Mouse (Mus musculus) liver, embryonic 11.5 days (tissue): ENCODE data around the gene Dpep3. TPM values are rescaled to one million over a fixed set of nuclear protein-coding genes. Genes with fewer than 3 reads are reported as not detected.

Source experiments
- ATAC-seq: fragments of 200-750 bp; cut with Nextera tagmentation; replicated peaks from 2 replicates; pipeline ENCODE4 v1.8.0; 2017; ENCODE audit warnings: moderate number of reproducible peaks, mild to moderate bottlenecking, moderate TSS enrichment, moderate library complexity; ENCODE audit not compliant: low FRiP score
- DNase-seq: peaks from one replicate; pipeline ENCODE4 v3.0.0-alpha.2; 2017; ENCODE audit warnings: low spot score
- H3K27ac ChIP-seq: fragments of 300-500 bp; sonication (generic); 2 replicates; pipeline ENCODE4 v1.5.1; 2014; ENCODE audit warnings: mild to moderate bottlenecking, low read depth, low read length, control low read depth
- H3K27me3 ChIP-seq: fragments of 300-500 bp; sonication (generic); replicated peaks from 2 replicates; pipeline ENCODE4 v1.6.1; 2014; ENCODE audit warnings: low read length, mixed read lengths; ENCODE audit not compliant: control insufficient read depth, insufficient read depth
- H3K36me3 ChIP-seq: fragments of 300-500 bp; sonication (generic); 2 replicates; pipeline ENCODE4 v1.6.1; 2014; ENCODE audit warnings: mild to moderate bottlenecking, low read length, moderate library complexity, mixed read lengths; ENCODE audit not compliant: control insufficient read depth, insufficient read depth
- H3K4me1 ChIP-seq: fragments of 300-500 bp; sonication (generic); replicated peaks from 2 replicates; pipeline ENCODE4 v1.6.1; 2014; ENCODE audit warnings: low read length, mixed read lengths; ENCODE audit not compliant: control insufficient read depth, insufficient read depth
- H3K4me2 ChIP-seq: fragments of 300-500 bp; sonication (generic); 2 replicates; pipeline ENCODE4 v1.6.1; 2014; ENCODE audit warnings: mild to moderate bottlenecking, control low read depth, moderate library complexity
- H3K4me3 ChIP-seq: fragments of 300-500 bp; sonication (generic); 2 replicates; pipeline ENCODE4 v1.5.1; 2014; ENCODE audit warnings: low read depth, low read length, control low read depth
- H3K9ac ChIP-seq: fragments of 300-500 bp; sonication (generic); 2 replicates; pipeline ENCODE4 v1.6.1; 2014; ENCODE audit warnings: low read depth, low read length, control low read depth
- H3K9me3 ChIP-seq: fragments of 300-500 bp; sonication (generic); 2 replicates; pipeline ENCODE4 v1.6.1; 2016; ENCODE audit warnings: low read length, inconsistent platforms, mixed read lengths; ENCODE audit not compliant: control insufficient read depth
- WGBS: fragments of 180-500 bp; shearing (Covaris S2); extraction: QIAGEN DNeasy Blood & Tissue Kit; methylation state at CpG from one replicate; pipeline ENCODE4 v1.1.7; 2014; 5-methylcytosine and 5-hydroxymethylcytosine counted together
- polyA plus RNA-seq: library from polyadenylated mRNA; unstranded; fragments of >200 nt; fragmentation: Nextera tagmentation; extraction: Ambion mirVana; gene quantifications from 2 replicates; pipeline ENCODE4 v1.2.1, GENCODE M21; 2014

Dpep3 gene
- polyA plus RNA-seq, 1 experiment from 2014 or later, result not detected

GRCm38 (mm10) chr8:105957813-105958212, 21.4 kb downstream of the Dpep3 start:
- Histone ChIP-seq H3K36me3 (peaks cover 26% of the 10 kb centered on the region), H3K9me3 (no peaks in the 10 kb centered on the region), H3K9ac (no peak overlapping the region), H3K4me2 (no peak overlapping the region), H3K4me1 (peaks cover 16% of the 10 kb centered on the region), H3K27ac (no peak overlapping the region), H3K27me3 (no peaks in the 10 kb centered on the region), H3K4me3 (no peak overlapping the region)
- ATAC-seq (no peak), DNase-seq (no peak)
- 52% methylated on average over 3 of the region's 4 CpGs for WGBS

- DNase-seq, result no peak
- H3K36me3 ChIP-seq, result peaks cover 26% of the 10 kb centered on the region
Observed at GRCm38 (mm10) chr8:105956556-105956955, 22.7 kb downstream of the Dpep3 start.

GRCm38 (mm10) chr8:105951057-105951659, 28.1 kb downstream of the Dpep3 start:
- Histone ChIP-seq H3K4me1 (no peaks in the 10 kb centered on the region), H3K36me3 (peaks cover 39% of the 10 kb centered on the region), H3K4me2 (no peak overlapping the region), H3K27me3 (no peaks in the 10 kb centered on the region), H3K9ac (no peak overlapping the region; the same call in 1 of the 2 replicates), H3K27ac (no peak overlapping the region), H3K4me3 (no peak overlapping the region), H3K9me3 (no peaks in the 10 kb centered on the region)
- 63% methylated on average over 7 of the region's 7 CpGs for WGBS
- DNase-seq (no peak), ATAC-seq (no peak)

More at GRCm38 (mm10) chr8:105956556-105956955, 22.7 kb downstream of the Dpep3 start:
- no peak overlapping the region for H3K4me3 ChIP-seq
- H3K4me2 ChIP-seq, result no peak overlapping the region
- ATAC-seq, result no peak
- 91% methylated on average over 4 of the region's 4 CpGs for WGBS
- no peaks in the 10 kb centered on the region for H3K27me3 ChIP-seq
- H3K27ac ChIP-seq, result no peak overlapping the region
- no peaks in the 10 kb centered on the region for H3K9me3 ChIP-seq
- H3K9ac ChIP-seq, result no peak overlapping the region
- H3K4me1 ChIP-seq, result peaks cover 9% of the 10 kb centered on the region

- Histone ChIP-seq H3K9ac (no peak overlapping the region), H3K27me3 (no peaks in the 10 kb centered on the region), H3K9me3 (no peaks in the 10 kb centered on the region), H3K36me3 (peaks cover 50% of the 10 kb centered on the region), H3K27ac (no peak overlapping the region), H3K4me3 (no peak overlapping the region), H3K4me2 (no peak overlapping the region), H3K4me1 (no peaks in the 10 kb centered on the region)
- ATAC-seq (no peak), DNase-seq (no peak)
- WGBS, result 88% methylated on average over 10 of the region's 10 CpGs
Observed at GRCm38 (mm10) chr8:105949350-105949749, 29.9 kb downstream of the Dpep3 start.

- DNase-seq (peak; percentile 56), ATAC-seq (peak; percentile 63)
- Histone ChIP-seq H3K9ac (0 out of 2 replicates have a peak within 1 kb of the TSS, but pooled peaks have one; percentile 12), H3K27me3 (no peaks in the 10 kb centered on the region), H3K4me2 (peak within 1 kb of the TSS; percentile 54), H3K9me3 (no peaks in the 10 kb centered on the region; the same call in 1 of the 2 replicates), H3K27ac (peak within 1 kb of the TSS; percentile 64), H3K36me3 (peaks cover 52% of the 10 kb centered on the region), H3K4me3 (peak within 1 kb of the TSS; percentile 41), H3K4me1 (peaks cover 15% of the 10 kb centered on the region)
- WGBS, result 69% methylated on average over 8 of the region's 8 CpGs
Observed at GRCm38 (mm10) chr8:105943321-105943739, 35.9 kb downstream of the Dpep3 start, which contains the start of gene Lcat. Gene Lcat, minus strand, starts transcription at chr8:105943382.

GRCm38 (mm10) chr8:105942542-105942941, 36.7 kb downstream of the Dpep3 start:
- peak overlapping the region; percentile 41 for H3K4me3 ChIP-seq
- H3K4me1 ChIP-seq, result peaks cover 19% of the 10 kb centered on the region
- WGBS, result 88% methylated on average over 5 of the region's 5 CpGs
- peak; percentile 13; the same call in 1 of the 2 replicates for ATAC-seq
- DNase-seq, result no peak
- H3K9ac ChIP-seq, result no peak overlapping the region
- no peaks in the 10 kb centered on the region for H3K27me3 ChIP-seq
- H3K36me3 ChIP-seq, result peaks cover 50% of the 10 kb centered on the region
- peak overlapping the region; percentile 64; the same call in 1 of the 2 replicates for H3K27ac ChIP-seq
- H3K4me2 ChIP-seq, result peak overlapping the region; percentile 54
- H3K9me3 ChIP-seq, result no peaks in the 10 kb centered on the region; the same call in 1 of the 2 replicates

- H3K27me3 ChIP-seq, result no peaks in the 10 kb centered on the region
- WGBS, result 86% methylated on average over 11 of the region's 11 CpGs
- no peaks in the 10 kb centered on the region; the same call in 1 of the 2 replicates for H3K9me3 ChIP-seq
- peak overlapping the region; percentile 26; the same call in 1 of the 2 replicates for H3K27ac ChIP-seq
- H3K9ac ChIP-seq, result peak overlapping the region; percentile 5; the same call in 1 of the 2 replicates
- H3K4me2 ChIP-seq, result peak overlapping the region; percentile 52
- H3K4me1 ChIP-seq, result peaks cover 19% of the 10 kb centered on the region
- H3K36me3 ChIP-seq, result peaks cover 46% of the 10 kb centered on the region
- DNase-seq (no peak), ATAC-seq (no peak)
- peak overlapping the region; percentile 41 for H3K4me3 ChIP-seq
Observed at GRCm38 (mm10) chr8:105942026-105942425, 37.2 kb downstream of the Dpep3 start.

GRCm38 (mm10) chr8:105938306-105938669, 40.9 kb downstream of the Dpep3 start, which contains the start of gene Psmb10:
Gene Psmb10, minus strand, starts transcription at chr8:105938444.
- H3K27me3 ChIP-seq, result no peaks in the 10 kb centered on the region

More at GRCm38 (mm10) chr8:105938306-105938669, 40.9 kb downstream of the Dpep3 start, which contains the start of gene Psmb10:
- Histone ChIP-seq H3K36me3 (peaks cover 22% of the 10 kb centered on the region), H3K4me1 (peaks cover 32% of the 10 kb centered on the region), H3K27ac (peak within 1 kb of the TSS; percentile 84), H3K9ac (peak within 1 kb of the TSS; percentile 78), H3K9me3 (no peaks in the 10 kb centered on the region; the same call in 1 of the 2 replicates), H3K4me2 (peak within 1 kb of the TSS; percentile 92), H3K4me3 (peak within 1 kb of the TSS; percentile 85)
- ATAC-seq (no peak), DNase-seq (peak; percentile 42)
- WGBS, result 17% methylated on average over 4 of the region's 4 CpGs
